Mouse (Mus musculus) adrenal gland, adult 10 weeks (tissue): ENCODE results near the gene Evi2. TPM values are rescaled to one million over a fixed set of nuclear protein-coding genes. Genes with fewer than 3 reads are reported as not detected.

Source experiments
- polyA plus RNA-seq: library from polyadenylated mRNA; stranded (reverse); fragments of 350-450 nt; fragmentation: Illumina TruSeq; extraction: RNeasy Lipid Tissue Mini Kit (QIAGEN cat#74804); gene quantifications from one replicate; pipeline ENCODE4 v1.2.3, GENCODE M21; 2014; ENCODE audit warnings: low read depth, low replicate concordance

Gene Evi2
- polyA plus RNA-seq = 0.35 TPM

GRCm38 (mm10) chr11:79530333-79530761, at the start of gene Evi2, which contains the start of gene Evi2a:
TSS of gene Evi2 (minus strand) at chr11:79530589.
TSS of gene Evi2a (minus strand) at chr11:79530609.

GRCm38 (mm10) chr11:79523560-79524309, 6.7 kb downstream of the Evi2 start, which contains the start of gene Evi2b:
TSS of gene Evi2b (minus strand) at chr11:79523762.

GRCm38 (mm10) chr11:79503845-79504244, 26.5 kb downstream of the Evi2 start, which contains the start of gene Omg:
TSS of gene Omg (minus strand) at chr11:79504084.

Other genes starting within 250 kb of the Evi2 start
- not detected for gene Gm9964, start 233.7 kb downstream of the Evi2 start, polyA plus RNA-seq
- 49.9 TPM for gene Nf1, start 190.9 kb downstream of the Evi2 start, polyA plus RNA-seq
- 30.3 TPM for gene Omg, start 26.5 kb downstream of the Evi2 start, polyA plus RNA-seq
- gene Evi2b, start 6.8 kb downstream of the Evi2 start, polyA plus RNA-seq = 8.4 TPM
- 6.0 TPM for gene Evi2a, start within 50 bp of the Evi2 start, polyA plus RNA-seq
- 0.41 TPM for gene Rab11fip4, start 60.6 kb upstream of the Evi2 start, polyA plus RNA-seq